Mouse (Mus musculus) midbrain, embryonic 14.5 days (tissue): ENCODE results near the gene Lbhd2. TPM values are rescaled to one million over a fixed set of nuclear protein-coding genes. Genes with fewer than 3 reads are reported as not detected.

Experiments used
- ATAC-seq: fragments of 200-750 bp; cut with Nextera tagmentation; 2 replicates; pipeline ENCODE4 v1.8.0; 2017; ENCODE audit warnings: moderate number of reproducible peaks, moderate library complexity; ENCODE audit not compliant: low FRiP score, low TSS enrichment
- DNase-seq: peaks from one replicate; pipeline ENCODE4 v3.0.0-alpha.2; 2015
- H3K27ac ChIP-seq: fragments of 300-500 bp; sonication (generic); replicated peaks from 2 replicates; pipeline ENCODE4 v1.5.1; 2014; ENCODE audit warnings: mild to moderate bottlenecking, low read depth, low read length, moderate library complexity
- H3K27me3 ChIP-seq: fragments of 300-500 bp; sonication (generic); 2 replicates; pipeline ENCODE4 v1.6.1; 2014; ENCODE audit warnings: low read length, control low read depth, mixed read lengths; ENCODE audit not compliant: control insufficient read depth, insufficient read depth
- H3K36me3 ChIP-seq: fragments of 300-500 bp; sonication (generic); 2 replicates; pipeline ENCODE4 v1.6.1; 2014; ENCODE audit warnings: low read length, control low read depth; ENCODE audit not compliant: control insufficient read depth, insufficient read depth
- H3K4me1 ChIP-seq: fragments of 300-500 bp; sonication (generic); 2 replicates; pipeline ENCODE4 v1.6.1; 2014; ENCODE audit warnings: mild to moderate bottlenecking, antibody characterized with exemption, low read length, control low read depth; ENCODE audit not compliant: control insufficient read depth, insufficient read depth
- H3K4me2 ChIP-seq: fragments of 300-500 bp; sonication (generic); 2 replicates; pipeline ENCODE4 v1.6.1; 2014; ENCODE audit warnings: mild to moderate bottlenecking, low read length, moderate library complexity
- H3K4me3 ChIP-seq: fragments of 300-500 bp; sonication (generic); replicated peaks from 2 replicates; pipeline ENCODE4 v1.5.1; 2014; ENCODE audit warnings: low read depth, low read length
- H3K9ac ChIP-seq: fragments of 300-500 bp; sonication (generic); replicated peaks from 2 replicates; pipeline ENCODE4 v1.6.1; 2014; ENCODE audit warnings: mild to moderate bottlenecking, low read length, moderate library complexity
- H3K9me3 ChIP-seq: fragments of 300-500 bp; sonication (generic); 2 replicates; pipeline ENCODE4 v1.6.1; 2016; ENCODE audit warnings: low read length, control low read depth, mixed read lengths; ENCODE audit not compliant: control insufficient read depth
- WGBS: fragments of 180-500 bp; shearing (Covaris S2); extraction: QIAGEN DNeasy Blood & Tissue Kit; methylation state at CpG from one replicate; pipeline ENCODE4 v1.1.7; 2014; 5-methylcytosine and 5-hydroxymethylcytosine counted together
- polyA plus RNA-seq: library from polyadenylated mRNA; unstranded; fragments of >200 nt; fragmentation: Nextera tagmentation; extraction: Ambion mirVana; gene quantifications from 2 replicates; pipeline ENCODE4 v1.2.1, GENCODE M21; 2014

The Lbhd2 gene
- polyA plus RNA-seq, 1 experiment from 2014 or later = 2.0 TPM

GRCm38 (mm10) chr12:111387146-111387545, 19.5 kb upstream of the Lbhd2 start:
- Histone ChIP-seq H3K36me3 (no peaks in the 10 kb centered on the region), H3K4me3 (no peak overlapping the region), H3K9me3 (no peaks in the 10 kb centered on the region), H3K9ac (no peak overlapping the region), H3K27me3 (no peaks in the 10 kb centered on the region), H3K27ac (no peak overlapping the region), H3K4me2 (no peak overlapping the region), H3K4me1 (no peaks in the 10 kb centered on the region)
- no peak for ATAC-seq
- 91% methylated on average over 4 of the region's 4 CpGs for WGBS
- no peak for DNase-seq

- Histone ChIP-seq H3K4me2 (no peak overlapping the region), H3K27me3 (no peaks in the 10 kb centered on the region), H3K36me3 (no peaks in the 10 kb centered on the region), H3K4me1 (no peaks in the 10 kb centered on the region), H3K27ac (no peak overlapping the region), H3K9me3 (no peaks in the 10 kb centered on the region), H3K9ac (no peak overlapping the region), H3K4me3 (no peak overlapping the region)
- DNase-seq = no peak
- ATAC-seq = no peak
- 89% methylated on average over 6 of the region's 6 CpGs for WGBS
Measured at GRCm38 (mm10) chr12:111394008-111394407, 12.6 kb upstream of the Lbhd2 start.

- no peak overlapping the region for H3K9ac ChIP-seq
- H3K27me3 ChIP-seq = peaks cover 4% of the 10 kb centered on the region; the same call in 1 of the 2 replicates
- H3K9me3 ChIP-seq = no peaks in the 10 kb centered on the region
- DNase-seq (no peak), ATAC-seq (no peak)
- no peak overlapping the region for H3K4me3 ChIP-seq
- H3K27ac ChIP-seq = no peak overlapping the region
- H3K4me1 ChIP-seq = no peaks in the 10 kb centered on the region
- no peak overlapping the region for H3K4me2 ChIP-seq
- H3K36me3 ChIP-seq = no peaks in the 10 kb centered on the region
- 71% methylated on average over 5 of the region's 5 CpGs for WGBS
Measured at GRCm38 (mm10) chr12:111396997-111397396, 9.6 kb upstream of the Lbhd2 start.

- ATAC-seq (no peak), DNase-seq (peak; percentile 92)
- no peak overlapping the region for H3K4me3 ChIP-seq
- H3K36me3 ChIP-seq = no peaks in the 10 kb centered on the region
- WGBS = 23% methylated on average over 15 of the region's 15 CpGs
- no peak overlapping the region for H3K9ac ChIP-seq
- H3K9me3 ChIP-seq = no peaks in the 10 kb centered on the region
- H3K4me1 ChIP-seq = no peaks in the 10 kb centered on the region
- H3K4me2 ChIP-seq = no peak overlapping the region
- H3K27me3 ChIP-seq = peaks cover 6% of the 10 kb centered on the region; the same call in 1 of the 2 replicates
- no peak overlapping the region for H3K27ac ChIP-seq
Measured at GRCm38 (mm10) chr12:111401454-111402184, 5.0 kb upstream of the Lbhd2 start.

- H3K9ac ChIP-seq = no peak overlapping the region
- no peaks in the 10 kb centered on the region for H3K36me3 ChIP-seq
- DNase-seq (no peak), ATAC-seq (no peak)
- peaks cover 6% of the 10 kb centered on the region; the same call in 1 of the 2 replicates for H3K27me3 ChIP-seq
- H3K4me2 ChIP-seq = no peak overlapping the region
- WGBS = 67% methylated on average over 10 of the region's 10 CpGs
- no peaks in the 10 kb centered on the region for H3K9me3 ChIP-seq
- no peak overlapping the region for H3K4me3 ChIP-seq
- H3K4me1 ChIP-seq = peaks cover 9% of the 10 kb centered on the region; the same call in 1 of the 2 replicates
- H3K27ac ChIP-seq = no peak overlapping the region
Measured at GRCm38 (mm10) chr12:111404880-111405279, 1.7 kb upstream of the Lbhd2 start.

GRCm38 (mm10) chr12:111409583-111409982, 3.0 kb downstream of the Lbhd2 start:
- 3% methylated on average over 5 of the region's 5 CpGs for WGBS
- no peak overlapping the region for H3K4me2 ChIP-seq
- H3K4me1 ChIP-seq = peaks cover 15% of the 10 kb centered on the region; the same call in 1 of the 2 replicates
- no peaks in the 10 kb centered on the region for H3K36me3 ChIP-seq
- no peaks in the 10 kb centered on the region for H3K27me3 ChIP-seq
- H3K9ac ChIP-seq = no peak overlapping the region; the same call in 1 of the 2 replicates
- ATAC-seq (no peak), DNase-seq (peak; percentile 66)
- H3K9me3 ChIP-seq = no peaks in the 10 kb centered on the region
- H3K4me3 ChIP-seq = no peak overlapping the region
- H3K27ac ChIP-seq = 0 out of 2 replicates have a peak overlapping the region, but pooled peaks have one; percentile 8

GRCm38 (mm10) chr12:111411631-111412355, 5.2 kb downstream of the Lbhd2 start:
- no peak overlapping the region for H3K27ac ChIP-seq
- no peaks in the 10 kb centered on the region for H3K36me3 ChIP-seq
- H3K9me3 ChIP-seq = no peaks in the 10 kb centered on the region
- no peaks in the 10 kb centered on the region for H3K27me3 ChIP-seq
- peaks cover 16% of the 10 kb centered on the region; the same call in 1 of the 2 replicates for H3K4me1 ChIP-seq
- ATAC-seq (no peak), DNase-seq (no peak)
- 85% methylated on average over 8 of the region's 8 CpGs for WGBS
- H3K4me2 ChIP-seq = no peak overlapping the region
- no peak overlapping the region for H3K4me3 ChIP-seq
- H3K9ac ChIP-seq = no peak overlapping the region

GRCm38 (mm10) chr12:111412581-111413284, 6.1 kb downstream of the Lbhd2 start:
- 22% methylated on average over 12 of the region's 12 CpGs for WGBS
- H3K27ac ChIP-seq = no peak overlapping the region
- H3K27me3 ChIP-seq = no peaks in the 10 kb centered on the region

More at GRCm38 (mm10) chr12:111412581-111413284, 6.1 kb downstream of the Lbhd2 start:
- Histone ChIP-seq H3K4me3 (peak overlapping the region; percentile 22), H3K4me1 (peaks cover 19% of the 10 kb centered on the region; the same call in 1 of the 2 replicates), H3K9me3 (no peaks in the 10 kb centered on the region), H3K4me2 (peak overlapping the region; percentile 52), H3K36me3 (no peaks in the 10 kb centered on the region), H3K9ac (peak overlapping the region; percentile 41; the same call in 1 of the 2 replicates)
- DNase-seq (no peak), ATAC-seq (no peak)
